Mouse (Mus musculus) left cerebral cortex, postnatal 25 days (tissue): ENCODE results near the gene Banf1. TPM values are rescaled to one million over a fixed set of nuclear protein-coding genes. Genes with fewer than 3 reads are reported as not detected.
"Not testable (repeated sequence)": the region's sequence is repeated elsewhere in the genome, so short reads cannot be mapped to it uniquely, and the experiment has no call there.

Experiments
- DNase-seq, 2 experiments: peaks; one replicate each; pipeline ENCODE4 v3.0.0; 2022; ENCODE audit warnings: low spot score in 2 of 2, mixed read lengths in 1 of 2
- intact Hi-C: fragments of 180-260 bp; cut with DNase I; formaldehyde crosslinking; loops from one replicate; pipeline ENCODE4 v1.15.1; 2025
- total RNA-seq, 2 experiments: library from RNA; stranded (reverse); gene quantifications; 2 replicates each; pipeline ENCODE4 v1.2.3; 2021

The Banf1 gene
- 10 to 100 TPM; 83.4 to 84.4 TPM for total RNA-seq

- intact Hi-C loops, result loop anchor here (5.0 kb wide), 1 partner anchor 70 kb away; the partner anchor contains the start of genes Gal3st3 and Sf3b2
- no peak for DNase-seq
Measured at GRCm38 (mm10) chr19:5367053-5367359, at the start of gene Banf1. Gene Banf1, minus strand, starts transcription at chr19:5367168.

- DNase-seq, result no peak
- intact Hi-C loops, result no loop called here
Measured at GRCm38 (mm10) chr19:5414534-5414957, 47.6 kb upstream of the Banf1 start.

GRCm38 (mm10) chr19:5413840-5414239 lies 46.9 kb upstream of the Banf1 start:
- intact Hi-C loops, result no loop called here
- DNase-seq, result no peak

GRCm38 (mm10) chr19:5411961-5412360 lies 45.0 kb upstream of the Banf1 start:
- intact Hi-C loops, result no loop called here
- DNase-seq, result no peak

GRCm38 (mm10) chr19:5410641-5411040 lies 43.7 kb upstream of the Banf1 start:
- no peak for DNase-seq
- intact Hi-C loops, result no loop called here

GRCm38 (mm10) chr19:5409068-5409467 lies 42.1 kb upstream of the Banf1 start:
- intact Hi-C loops, result no loop called here
- DNase-seq, result no peak

- DNase-seq, result no peak
- intact Hi-C loops, result no loop called here
Measured at GRCm38 (mm10) chr19:5408057-5409001, 41.4 kb upstream of the Banf1 start.

GRCm38 (mm10) chr19:5407133-5407532 lies 40.2 kb upstream of the Banf1 start:
- intact Hi-C loops, result no loop called here
- peak in 1 of 2 experiments; percentile 69 for DNase-seq

- intact Hi-C loops, result not testable (repeated sequence)
- peak in 1 of 2 experiments; percentile 63 for DNase-seq
Measured at GRCm38 (mm10) chr19:5406531-5407126, 39.7 kb upstream of the Banf1 start.

GRCm38 (mm10) chr19:5405924-5406323 lies 39.0 kb upstream of the Banf1 start:
- DNase-seq, result no peak
- intact Hi-C loops, result no loop called here

- intact Hi-C loops, result no loop called here
- DNase-seq, result no peak
Measured at GRCm38 (mm10) chr19:5402293-5402692, 35.3 kb upstream of the Banf1 start, which contains the start of gene Tsga10ip. Gene Tsga10ip, minus strand, starts transcription at chr19:5402526.

GRCm38 (mm10) chr19:5401073-5401472 lies 34.1 kb upstream of the Banf1 start:
- intact Hi-C loops, DNase-seq: not testable (repeated sequence)

GRCm38 (mm10) chr19:5395371-5395770 lies 28.4 kb upstream of the Banf1 start:
- intact Hi-C loops, result no loop called here

GRCm38 (mm10) chr19:5394168-5394567 lies 27.2 kb upstream of the Banf1 start:
- DNase-seq, result no peak
- intact Hi-C loops, result no loop called here

More at GRCm38 (mm10) chr19:5395371-5395770, 28.4 kb upstream of the Banf1 start:
- DNase-seq, result no peak

GRCm38 (mm10) chr19:5392892-5393291 lies 25.9 kb upstream of the Banf1 start:
- DNase-seq, result no peak
- intact Hi-C loops, result no loop called here

- intact Hi-C loops, result no loop called here
- no peak for DNase-seq
Measured at GRCm38 (mm10) chr19:5390416-5390815, 23.4 kb upstream of the Banf1 start.

GRCm38 (mm10) chr19:5389647-5390046 lies 22.7 kb upstream of the Banf1 start:
- intact Hi-C loops, result loop anchor here (2.0 kb wide), 1 partner anchor 101 kb away; the partner anchor contains the start of gene Cfl1
- DNase-seq, result no peak

GRCm38 (mm10) chr19:5388588-5389242 lies 21.7 kb upstream of the Banf1 start, which contains the start of gene Sart1:
Gene Sart1, minus strand, starts transcription at chr19:5388703.
- intact Hi-C loops, result loop anchor here (1.0 to 2.0 kb wide), 3 partner anchors 22 to 102 kb away; partner anchors contain the start of genes Cfl1, Drap1 and Eif1ad
- peak; percentile 96 to 98 for DNase-seq

GRCm38 (mm10) chr19:5388011-5388441 lies 21.1 kb upstream of the Banf1 start:
- peak in 1 of 2 experiments; percentile 17 for DNase-seq
- intact Hi-C loops, result loop anchor here (1.0 to 2.0 kb wide), 3 partner anchors 22 to 103 kb away; partner anchors contain the start of genes Cfl1, Drap1 and Eif1ad

GRCm38 (mm10) chr19:5384715-5385114 lies 17.7 kb upstream of the Banf1 start:
- intact Hi-C loops, result no loop called here
- DNase-seq, result no peak
